Mouse (Mus musculus) erythroid progenitor cell, adult 5-6 weeks (primary cell): ENCODE results near the gene A630023A22Rik. TPM values are rescaled to one million over a fixed set of nuclear protein-coding genes. Genes with fewer than 3 reads are reported as not detected.

ENCODE experiments used
- total RNA-seq, 2 experiments: library from RNA; stranded (forward) in 1 of 2; stranded (reverse) in 1 of 2; fragments of 150-400 nt in 1 of 2; fragments of 186-747, 209-891 nt in 1 of 2; gene quantifications; 2 replicates each; pipeline versions ENCODE4 v1.2.3 to v1.2.4; 2015 to 2017; ENCODE audit warnings: low replicate concordance in 2 of 2

The A630023A22Rik gene
- total RNA-seq, 2 experiments from 2014 or later, result not detected

Other genes starting within 250 kb of the A630023A22Rik start
- gene Gdf10, start 179.2 kb downstream of the A630023A22Rik start, total RNA-seq (2015; ENCODE audit: low replicate concordance), result not detected in 2 replicates
- gene Gdf10, start 179.2 kb downstream of the A630023A22Rik start, total RNA-seq (2017; ENCODE audit: low replicate concordance), result not detected in 2 replicates
- not detected in 2 replicates for gene Gdf2, start 161.7 kb downstream of the A630023A22Rik start, total RNA-seq (2015; ENCODE audit: low replicate concordance)
- gene Gdf2, start 161.7 kb downstream of the A630023A22Rik start, total RNA-seq (2017; ENCODE audit: low replicate concordance), result not detected in 2 replicates
- gene Rbp3, start 148.8 kb downstream of the A630023A22Rik start, total RNA-seq (2015; ENCODE audit: low replicate concordance), result not detected in 2 replicates
- not detected in 2 replicates for gene Rbp3, start 148.8 kb downstream of the A630023A22Rik start, total RNA-seq (2017; ENCODE audit: low replicate concordance)
- 0.84 TPM in 1 of 2 replicates, not detected in the other for gene Zfp488, start 124.0 kb downstream of the A630023A22Rik start, total RNA-seq (2015; ENCODE audit: low replicate concordance)
- not detected in 2 replicates for gene Zfp488, start 124.0 kb downstream of the A630023A22Rik start, total RNA-seq (2017; ENCODE audit: low replicate concordance)
- gene Gm30083, start 87.6 kb downstream of the A630023A22Rik start, total RNA-seq (2015; ENCODE audit: low replicate concordance), result not detected in 2 replicates
- not detected in 2 replicates for gene Gm30083, start 87.6 kb downstream of the A630023A22Rik start, total RNA-seq (2017; ENCODE audit: low replicate concordance)
- gene Gm5460, start 86.0 kb downstream of the A630023A22Rik start, total RNA-seq (2015; ENCODE audit: low replicate concordance), result not detected in 2 replicates
- not detected in 2 replicates for gene Gm5460, start 86.0 kb downstream of the A630023A22Rik start, total RNA-seq (2017; ENCODE audit: low replicate concordance)
- gene Antxrl, start 50.0 kb downstream of the A630023A22Rik start, total RNA-seq (2015; ENCODE audit: low replicate concordance), result not detected in 2 replicates
- not detected in 2 replicates for gene Antxrl, start 50.0 kb downstream of the A630023A22Rik start, total RNA-seq (2017; ENCODE audit: low replicate concordance)
- not detected in 2 replicates for gene Anxa8, start 16.8 kb downstream of the A630023A22Rik start, total RNA-seq (2015; ENCODE audit: low replicate concordance)
- not detected in 2 replicates for gene Anxa8, start 16.8 kb downstream of the A630023A22Rik start, total RNA-seq (2017; ENCODE audit: low replicate concordance)
- gene Npy4r, start 49.7 kb upstream of the A630023A22Rik start, total RNA-seq (2015; ENCODE audit: low replicate concordance), result not detected in 2 replicates
- gene Npy4r, start 49.7 kb upstream of the A630023A22Rik start, total RNA-seq (2017; ENCODE audit: low replicate concordance), result not detected in 2 replicates
- gene Gprin2, start 98.9 kb upstream of the A630023A22Rik start, total RNA-seq (2015; ENCODE audit: low replicate concordance), result not detected in 2 replicates
- not detected in 2 replicates for gene Gprin2, start 98.9 kb upstream of the A630023A22Rik start, total RNA-seq (2017; ENCODE audit: low replicate concordance)
- gene Syt15, start 116.8 kb upstream of the A630023A22Rik start, total RNA-seq (2015; ENCODE audit: low replicate concordance), result not detected in 2 replicates
- not detected in 2 replicates for gene Syt15, start 116.8 kb upstream of the A630023A22Rik start, total RNA-seq (2017; ENCODE audit: low replicate concordance)
- gene Shld2, start 207.7 kb upstream of the A630023A22Rik start, total RNA-seq (2015; ENCODE audit: low replicate concordance), result 0.42 and 6.5 TPM in 2 replicates
- gene Shld2, start 207.7 kb upstream of the A630023A22Rik start, total RNA-seq (2017; ENCODE audit: low replicate concordance), result 0.83 and 6.9 TPM in 2 replicates
- gene Glud1, start 208.0 kb upstream of the A630023A22Rik start, total RNA-seq (2015; ENCODE audit: low replicate concordance), result 38.6 and 46.5 TPM in 2 replicates
- gene Glud1, start 208.0 kb upstream of the A630023A22Rik start, total RNA-seq (2017; ENCODE audit: low replicate concordance), result 16.0 and 21.9 TPM in 2 replicates